Mouse (Mus musculus) lung, adult 2 months (tissue): ENCODE results near the gene Pdcl3.

Experiments used
- CTCF ChIP-seq: fragments of 200-500 bp; IDR thresholded peaks from 2 replicates; pipeline ENCODE4 v1.5.1; 2011; ENCODE audit warnings: mild to moderate bottlenecking, low read length, control low read depth; ENCODE audit not compliant: insufficient read depth
- POLR2A ChIP-seq: fragments of 200-500 bp; IDR thresholded peaks from 2 replicates; pipeline ENCODE4 v1.6.1; 2011; ENCODE audit warnings: low read depth, mild to moderate bottlenecking, control low read depth, low read length, borderline replicate concordance; ENCODE audit errors: extremely low read depth

GRCm38 (mm10) chr1:39012576-39012975 is 27.2 kb downstream of the Pdcl3 start:
- TF ChIP-seq POLR2A (no peak), CTCF (no peak)
